Comparison of ENCODE assay signal across 9 mouse cellular contexts in the genomic region with DNA sequence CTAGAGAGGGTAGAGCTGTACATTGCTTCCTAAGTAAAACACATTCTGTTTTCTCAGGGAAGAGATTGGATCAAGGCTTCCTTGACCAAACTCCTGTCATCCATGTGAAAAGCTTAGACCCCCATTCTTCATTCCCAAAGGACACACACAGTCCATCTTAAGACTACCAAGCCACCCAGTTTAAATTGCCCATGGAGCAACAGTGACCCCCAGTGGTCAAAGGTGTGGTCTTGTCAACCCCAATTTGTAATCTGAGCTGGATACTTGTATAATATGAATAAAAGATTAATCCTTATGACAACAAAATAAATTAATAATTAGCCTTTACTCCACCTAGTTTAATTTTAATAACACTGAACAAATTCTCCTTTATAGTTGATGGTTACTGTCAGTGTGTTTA. TPM values are rescaled to one million over a fixed set of nuclear protein-coding genes. Genes with fewer than 3 reads are reported as not detected.
DNase-seq lines count a peak whose midpoint lies in the region; ATAC-seq and TF ChIP-seq lines count a peak whose summit lies in the region.
"Had no signal": no experiment of that assay in that cellular context is flagged by ENCODE, and none has a peak within 500 bp of the region (broad histone marks: within the 10 kb centered on the region; RNA-seq: fewer than 3 reads in every experiment).

No protein-coding gene starts in this region.

- no peak overlapping the region for H3K27ac ChIP-seq in forebrain, postnatal 0 days (ENCODE audit: low read depth, low read length)
- H3K27ac ChIP-seq in midbrain, postnatal 0 days (ENCODE audit: low read depth, low read length): no peak overlapping the region

- no peaks in the 10 kb centered on the region for H3K27me3 ChIP-seq in forebrain, postnatal 0 days (ENCODE audit: insufficient read depth, low read length)
- H3K27me3 ChIP-seq in midbrain, postnatal 0 days (ENCODE audit: insufficient read depth, low read length): no peaks in the 10 kb centered on the region
- H3K27me3 ChIP-seq: megakaryocyte, embryonic 14.5 days had no signal

- no peaks in the 10 kb centered on the region for H3K4me1 ChIP-seq in forebrain, postnatal 0 days (ENCODE audit: insufficient read depth)
- H3K4me1 ChIP-seq in midbrain, postnatal 0 days (ENCODE audit: insufficient read depth, low read length): no peaks in the 10 kb centered on the region
- H3K4me1 ChIP-seq: megakaryocyte, embryonic 14.5 days had no signal

- no peak overlapping the region for H3K9ac ChIP-seq in forebrain, postnatal 0 days
- H3K9ac ChIP-seq in midbrain, postnatal 0 days (replicated peaks; ENCODE audit: low read length, poor library complexity, severe bottlenecking): no peak overlapping the region

- peak; percentile 78 for TF ChIP-seq CTCF in forebrain, postnatal 0 days (IDR thresholded peaks at IDR 0.05; ENCODE audit: low read depth)
- TF ChIP-seq CTCF in midbrain, postnatal 0 days (IDR thresholded peaks at IDR 0.05): peak; percentile 78

- no peak overlapping the region for H3K4me2 ChIP-seq in forebrain, postnatal 0 days (ENCODE audit: low read depth)
- H3K4me2 ChIP-seq in midbrain, postnatal 0 days (ENCODE audit: low read depth, low read length, poor library complexity, severe bottlenecking): no peak overlapping the region

- H3K9me3 ChIP-seq in forebrain, postnatal 0 days (ENCODE audit: low read length): no peaks in the 10 kb centered on the region
- H3K9me3 ChIP-seq in midbrain, postnatal 0 days (ENCODE audit: low read length): no peaks in the 10 kb centered on the region
- H3K9me3 ChIP-seq: megakaryocyte, embryonic 14.5 days had no signal

- DNase-seq in cerebellum, postnatal 25 days: peak; percentile 20 to 60
- DNase-seq in cerebellum, adult 11-12 months: no peak
- DNase-seq in ovary, adult 18-20 months (ENCODE audit: low spot score): peak; percentile 7
- no peak for DNase-seq in ovary, postnatal 10 days (ENCODE audit: low spot score)
- DNase-seq in forebrain, postnatal 0 days: peak; percentile 73
- DNase-seq in layer of hippocampus, postnatal 10 days (ENCODE audit: low spot score in 2 of 2): peak; percentile 71 to 75
- DNase-seq in midbrain, postnatal 0 days (ENCODE audit: low spot score): peak; percentile 70
- no peak for DNase-seq in T-cell, adult 2 months (ENCODE audit: low spot score)

- ATAC-seq in forebrain, postnatal 0 days: no peak
- no peak for ATAC-seq in midbrain, postnatal 0 days (ENCODE audit: low FRiP score)

- H3K36me3 ChIP-seq in forebrain, postnatal 0 days (ENCODE audit: insufficient read depth): no peaks in the 10 kb centered on the region
- no peaks in the 10 kb centered on the region for H3K36me3 ChIP-seq in midbrain, postnatal 0 days (ENCODE audit: insufficient read depth, low read length)

- no peak overlapping the region for H3K4me3 ChIP-seq in forebrain, postnatal 0 days (ENCODE audit: low read depth, low read length)
- H3K4me3 ChIP-seq in midbrain, postnatal 0 days (ENCODE audit: low read depth, low read length): no peak overlapping the region
- H3K4me3 ChIP-seq: megakaryocyte, embryonic 14.5 days had no signal

RNA-seq across cellular contexts. Expression of gene Bmp3, which starts 24.7 kb away (rescaled TPM):
- total RNA-seq in forebrain, postnatal 0 days (2014; rRNA removed): 6.0 and 7.8 TPM in 2 replicates
- polyA plus RNA-seq in forebrain, postnatal 0 days (2015; fragmentation: Nextera tagmentation; extraction: Ambion mirVana): 1.3 and 2.2 TPM in 2 replicates
- 1 to 10 TPM; 6.1 to 6.3 TPM for total RNA-seq in layer of hippocampus, postnatal 10 days (2021)
- 4.5 and 4.6 TPM in 2 replicates for total RNA-seq in midbrain, postnatal 0 days (2014; rRNA removed)
- polyA plus RNA-seq in midbrain, postnatal 0 days (2015; fragmentation: Nextera tagmentation; extraction: Ambion mirVana): 1.4 and 1.7 TPM in 2 replicates

Comparison
In these comparisons a context has a peak if more than half of its experiments do, and no peak if none do; other contexts are left out.
1. DNase-seq: peak in cerebellum, postnatal 25 days (2 of 2), ovary, adult 18-20 months (single experiment), forebrain, postnatal 0 days (single experiment), layer of hippocampus, postnatal 10 days (2 of 2) and midbrain, postnatal 0 days (single experiment); none in cerebellum, adult 11-12 months (single experiment), ovary, postnatal 10 days (single experiment) and T-cell, adult 2 months (single experiment).